ENCODE assay signal across 12 mouse cellular contexts in genomic region chr14:14705126-14705525, GRCm38 (mm10). TPM values are rescaled to one million over a fixed set of nuclear protein-coding genes. Genes with fewer than 3 reads are reported as not detected.
DNase-seq lines count a peak whose midpoint lies in the region; ATAC-seq lines count a peak whose summit lies in the region.
"Had no signal": no experiment of that assay in that cellular context is flagged by ENCODE, and none has a peak within 500 bp of the region (broad histone marks: within the 10 kb centered on the region; RNA-seq: fewer than 3 reads in every experiment).

No protein-coding gene starts in this region.

- H3K9me3 ChIP-seq in neural tube, embryonic 12.5 days, result no peaks in the 10 kb centered on the region
- no peaks in the 10 kb centered on the region for H3K9me3 ChIP-seq in forebrain, embryonic 15.5 days
- H3K9me3 ChIP-seq in midbrain, embryonic 11.5 days (ENCODE audit: control insufficient read depth, low read length), result no peaks in the 10 kb centered on the region

- WGBS in neural tube, embryonic 12.5 days, result 83% methylated on average over 3 of the region's 3 CpGs
- 82% methylated on average over 3 of the region's 3 CpGs for WGBS in forebrain, embryonic 15.5 days
- 85% methylated on average over 3 of the region's 3 CpGs for WGBS in midbrain, embryonic 11.5 days

- H3K36me3 ChIP-seq in neural tube, embryonic 12.5 days, result peaks cover 5% of the 10 kb centered on the region; the same call in 1 of the 2 replicates
- no peaks in the 10 kb centered on the region for H3K36me3 ChIP-seq in forebrain, embryonic 15.5 days
- H3K36me3 ChIP-seq in midbrain, embryonic 11.5 days (ENCODE audit: control insufficient read depth, insufficient read depth, low read length), result no peaks in the 10 kb centered on the region

- H3K9ac ChIP-seq in neural tube, embryonic 12.5 days, result no peak overlapping the region
- H3K9ac ChIP-seq in forebrain, embryonic 15.5 days (replicated peaks), result no peak overlapping the region
- no peak overlapping the region for H3K9ac ChIP-seq in midbrain, embryonic 11.5 days (ENCODE audit: low read length)

- no peak overlapping the region for H3K4me3 ChIP-seq in neural tube, embryonic 12.5 days
- no peak overlapping the region for H3K4me3 ChIP-seq in forebrain, embryonic 15.5 days
- H3K4me3 ChIP-seq in midbrain, embryonic 11.5 days (ENCODE audit: low read depth, low read length), result no peak overlapping the region; the same call in 1 of the 2 replicates

- no peaks in the 10 kb centered on the region for H3K27me3 ChIP-seq in neural tube, embryonic 12.5 days (replicated peaks)
- no peaks in the 10 kb centered on the region for H3K27me3 ChIP-seq in forebrain, embryonic 15.5 days
- H3K27me3 ChIP-seq in midbrain, embryonic 11.5 days (ENCODE audit: control insufficient read depth, insufficient read depth, low read length), result no peaks in the 10 kb centered on the region
- H3K27me3 ChIP-seq: CH12.LX, Patski had no signal

- H3K4me1 ChIP-seq in neural tube, embryonic 12.5 days, result peaks cover 12% of the 10 kb centered on the region
- H3K4me1 ChIP-seq in forebrain, embryonic 15.5 days, result peaks cover 23% of the 10 kb centered on the region
- H3K4me1 ChIP-seq in midbrain, embryonic 11.5 days (ENCODE audit: control insufficient read depth, insufficient read depth, low read length), result peaks cover 8% of the 10 kb centered on the region

- no peak for DNase-seq in neural tube, embryonic 10.5 days (ENCODE audit: extremely low spot score, low spot score)
- peak; percentile 73 for DNase-seq in midbrain, embryonic 11.5 days (ENCODE audit: low spot score, missing footprints)
- DNase-seq in thymus, postnatal 25 days, result no peak
- no peak for DNase-seq in ovary, postnatal 36 days (ENCODE audit: low spot score)
- no peak for DNase-seq in spleen, adult 18-20 months
- DNase-seq: cerebellum, adult 9-11 months; kidney, adult 18-20 months; thymus, postnatal 14 days had no signal

- H3K27ac ChIP-seq in neural tube, embryonic 12.5 days, result no peak overlapping the region
- no peak overlapping the region for H3K27ac ChIP-seq in forebrain, embryonic 15.5 days (replicated peaks)
- no peak overlapping the region for H3K27ac ChIP-seq in midbrain, embryonic 11.5 days (ENCODE audit: low read depth, low read length)

- ATAC-seq in neural tube, embryonic 12.5 days (ENCODE audit: low FRiP score, low read depth), result no peak
- no peak for ATAC-seq in forebrain, embryonic 15.5 days (replicated peaks)
- ATAC-seq in midbrain, embryonic 11.5 days (ENCODE audit: low FRiP score), result no peak
- ATAC-seq: Patski had no signal

- H3K4me2 ChIP-seq in neural tube, embryonic 12.5 days (replicated peaks), result peak overlapping the region; percentile 75
- H3K4me2 ChIP-seq in forebrain, embryonic 15.5 days (replicated peaks), result peak overlapping the region; percentile 53; the same call in 1 of the 2 replicates
- peak overlapping the region; percentile 69 for H3K4me2 ChIP-seq in midbrain, embryonic 11.5 days

RNA-seq across cellular contexts. Expression of gene Slc4a7, which starts 3.0 kb away (rescaled TPM):
- polyA plus RNA-seq in neural tube, embryonic 12.5 days (2016; fragmentation: Nextera tagmentation; extraction: Ambion mirVana), result 36.3 and 41.4 TPM in 2 replicates
- 38.4 and 38.5 TPM in 2 replicates for polyA plus RNA-seq in forebrain, embryonic 15.5 days (2015; fragmentation: Nextera tagmentation; extraction: Ambion mirVana)
- polyA plus RNA-seq in midbrain, embryonic 11.5 days (2014; fragmentation: Nextera tagmentation; extraction: Ambion mirVana), result 24.6 and 28.8 TPM in 2 replicates
